Mouse (Mus musculus) T-cell, adult 2 months (primary cell): ENCODE data around the gene Olfr373.
"Not testable (repeated sequence)": the region's sequence is repeated elsewhere in the genome, so short reads cannot be mapped to it uniquely, and the experiment has no call there.

ENCODE experiments used
- DNase-seq: peaks from one replicate; pipeline ENCODE4 v3.0.0; 2022; ENCODE audit warnings: low spot score

Olfr373 gene

DNA sequence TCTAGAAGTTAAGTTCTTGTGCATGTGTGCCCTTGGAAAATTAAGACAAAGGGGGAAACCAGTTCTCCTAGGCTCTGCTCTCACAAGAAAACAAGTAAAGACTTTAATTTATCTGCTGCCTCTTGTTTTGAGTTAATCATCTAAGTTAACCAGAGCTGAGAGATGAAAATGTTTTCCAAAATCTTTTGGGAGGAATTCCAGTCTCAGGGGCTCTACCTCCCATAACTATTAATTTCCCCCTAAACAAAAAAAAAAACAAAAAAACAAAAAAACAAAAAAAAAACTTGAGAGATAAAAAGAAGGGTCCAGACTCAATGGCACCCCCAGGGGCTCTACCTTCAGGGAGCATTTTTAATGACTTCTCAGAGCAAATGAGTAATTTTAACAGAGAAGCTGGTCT, at the start of gene Olfr373:
Olfr373 (plus strand) TSS at position 301 of the 400 bp plus-strand sequence.
- not testable (repeated sequence) for DNase-seq

- not testable (repeated sequence) for DNase-seq
Measured at GRCm38 (mm10) chr8:72040918-72041317, 42.1 kb upstream of the Olfr373 start, which contains the start of gene Olfr372. Olfr372 (plus strand) TSS chr8:72041218.

- DNase-seq: no peak
Measured at GRCm38 (mm10) chr8:72042493-72042892, 40.5 kb upstream of the Olfr373 start.

- DNase-seq: not testable (repeated sequence)
Measured at GRCm38 (mm10) chr8:72054633-72055032, 28.3 kb upstream of the Olfr373 start.

DNA sequence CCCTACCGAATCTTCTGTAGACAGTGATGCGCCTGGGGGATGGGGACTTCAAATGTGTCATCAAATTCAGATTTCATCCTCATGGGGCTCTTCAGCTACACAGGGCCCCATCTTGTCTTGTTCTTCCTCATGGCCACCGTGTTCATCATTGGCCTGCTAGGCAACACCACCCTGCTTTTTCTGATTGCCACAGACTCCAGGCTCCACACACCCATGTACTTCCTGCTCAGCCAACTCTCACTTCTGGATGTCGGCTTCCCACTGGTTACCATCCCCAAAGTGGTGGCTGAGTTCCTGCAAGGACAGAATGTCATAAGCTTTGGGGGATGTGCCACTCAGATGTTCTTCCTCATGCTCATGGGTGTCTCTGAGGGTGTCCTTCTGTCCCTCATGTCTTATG, 25.3 kb upstream of the Olfr373 start:
- DNase-seq: not testable (repeated sequence)

- DNase-seq: peak; percentile 12
Measured at GRCm38 (mm10) chr8:72066819-72067399, 16.1 kb upstream of the Olfr373 start.

GRCm38 (mm10) chr8:72084744-72085143, 1.8 kb downstream of the Olfr373 start:
- no peak for DNase-seq

DNA sequence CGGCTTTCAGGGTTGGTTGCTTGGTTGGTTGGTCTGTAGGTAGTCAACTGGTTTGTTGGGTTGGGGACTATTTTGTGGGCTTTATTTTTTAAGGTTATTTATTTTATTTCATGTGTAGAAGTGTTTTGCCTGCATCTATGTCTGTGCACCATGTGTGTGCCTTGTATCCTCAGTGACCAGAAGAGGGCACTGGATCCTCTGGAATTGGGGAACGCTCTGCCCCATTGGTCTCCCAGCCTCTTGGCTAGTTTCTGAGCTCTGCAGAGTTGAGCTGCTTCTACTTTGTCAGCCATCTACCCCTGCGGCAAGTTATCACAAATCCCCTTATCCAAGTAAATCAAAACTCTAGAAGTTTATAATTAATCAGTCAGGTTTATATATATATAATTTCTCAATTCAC, 4.6 kb downstream of the Olfr373 start:
- DNase-seq: not testable (repeated sequence)

DNA sequence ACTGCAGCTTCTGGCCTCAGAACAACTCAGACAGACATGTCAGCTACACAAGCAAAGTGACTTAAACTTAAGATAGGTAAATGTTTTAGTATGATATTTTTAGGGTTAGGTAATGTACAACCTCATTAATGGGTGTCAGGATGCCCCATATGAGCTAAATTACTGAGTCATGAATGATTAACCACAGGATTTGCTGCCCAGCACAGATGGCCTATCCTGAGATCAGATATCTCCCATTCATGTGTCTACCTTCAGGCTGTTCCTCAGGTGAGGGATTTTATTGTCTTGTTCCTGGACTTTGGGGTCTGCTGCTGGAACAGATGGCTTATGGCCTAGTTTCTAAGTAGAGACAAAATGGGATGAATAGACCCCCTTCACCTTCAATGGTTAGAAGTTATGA, 13.7 kb downstream of the Olfr373 start:
- not testable (repeated sequence) for DNase-seq

- DNase-seq: not testable (repeated sequence)
Measured at GRCm38 (mm10) chr8:72099377-72100103, 16.6 kb downstream of the Olfr373 start.

DNA sequence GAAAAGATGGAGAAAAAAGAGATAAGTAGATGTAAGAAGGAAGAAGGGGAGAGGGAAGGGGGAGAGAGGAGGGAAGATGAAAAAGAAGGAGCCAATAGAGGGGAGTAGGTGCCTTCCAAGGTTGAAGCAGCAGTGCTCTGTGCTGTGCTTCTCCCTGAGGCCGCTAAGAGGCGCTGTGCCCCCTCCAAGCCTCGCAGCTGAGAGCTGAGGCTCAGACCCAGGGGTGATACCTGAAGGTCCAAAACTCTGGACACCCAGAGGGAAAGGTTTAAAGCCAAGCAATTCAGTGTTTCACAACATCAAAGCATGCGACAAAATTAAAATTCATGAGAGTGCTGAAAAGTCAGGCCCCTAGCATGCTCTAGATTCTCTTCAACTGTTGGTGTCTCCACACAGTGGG, 22.2 kb downstream of the Olfr373 start:
- no peak for DNase-seq

DNA sequence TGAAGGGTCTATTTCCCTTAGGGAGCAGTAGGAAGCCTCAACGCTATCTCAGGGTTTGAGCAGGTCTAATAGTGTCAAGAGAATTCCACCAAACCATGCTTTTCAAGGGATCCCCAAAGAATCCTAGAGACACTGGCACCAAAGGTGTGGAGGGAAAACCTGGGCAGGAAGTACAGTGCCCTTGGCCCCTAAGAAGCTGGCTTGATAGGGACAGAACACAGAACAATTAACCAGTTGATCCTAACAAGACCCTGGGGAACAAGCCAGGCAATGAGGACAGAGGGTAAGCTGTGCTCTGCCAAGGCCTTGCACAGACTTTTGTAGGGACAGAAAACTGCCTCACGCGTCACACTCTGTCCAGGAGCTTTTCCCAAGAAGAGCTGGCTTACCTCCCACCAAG, 23.8 kb downstream of the Olfr373 start, which contains the start of gene Olfr374:
Olfr374 (plus strand) TSS at position 301 of the 400 bp plus-strand sequence.
- no peak for DNase-seq

- no peak for DNase-seq
Measured at GRCm38 (mm10) chr8:72110876-72111275, 27.9 kb downstream of the Olfr373 start.

DNA sequence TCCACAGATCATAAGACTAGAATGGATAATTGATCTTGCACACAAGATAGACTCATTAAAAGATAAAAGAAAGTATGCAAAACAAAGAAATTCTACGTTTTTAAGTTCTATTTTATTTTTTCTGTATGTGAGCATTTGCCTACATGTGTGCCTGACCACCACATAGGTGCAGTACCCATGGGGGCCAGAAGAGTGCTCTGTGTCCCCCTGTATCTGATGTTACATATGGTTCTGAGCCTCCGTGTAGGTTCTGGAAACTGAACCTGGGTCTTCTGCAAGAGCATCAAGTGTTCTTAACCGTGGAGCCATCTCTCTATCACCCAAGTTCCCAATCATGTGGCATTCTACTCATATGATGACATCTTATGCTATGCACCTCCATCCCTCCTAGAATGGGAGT, 29.5 kb downstream of the Olfr373 start:
- peak; percentile 15 for DNase-seq

- DNase-seq: no peak
Measured at GRCm38 (mm10) chr8:72115202-72115601, 32.2 kb downstream of the Olfr373 start.

DNA sequence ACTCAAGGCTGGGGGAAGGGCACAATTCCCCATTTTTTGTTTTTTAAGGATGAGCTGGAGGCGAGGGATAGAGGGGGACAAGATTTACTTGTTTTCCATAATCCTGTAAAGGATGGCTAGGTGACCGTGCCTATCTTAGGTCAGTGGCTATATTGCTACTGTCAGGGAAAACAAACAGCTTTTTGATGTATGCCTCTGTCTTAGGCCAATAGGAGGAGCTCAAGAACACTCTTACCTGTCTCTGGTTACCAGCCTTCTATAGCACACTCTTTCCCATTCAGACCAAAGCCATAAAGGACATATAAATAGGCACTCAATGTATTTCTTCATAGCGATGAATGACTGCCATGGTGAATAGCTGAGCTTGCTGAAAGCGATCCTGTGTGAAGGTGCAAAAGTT, 35.6 kb downstream of the Olfr373 start:
- DNase-seq: no peak

DNA sequence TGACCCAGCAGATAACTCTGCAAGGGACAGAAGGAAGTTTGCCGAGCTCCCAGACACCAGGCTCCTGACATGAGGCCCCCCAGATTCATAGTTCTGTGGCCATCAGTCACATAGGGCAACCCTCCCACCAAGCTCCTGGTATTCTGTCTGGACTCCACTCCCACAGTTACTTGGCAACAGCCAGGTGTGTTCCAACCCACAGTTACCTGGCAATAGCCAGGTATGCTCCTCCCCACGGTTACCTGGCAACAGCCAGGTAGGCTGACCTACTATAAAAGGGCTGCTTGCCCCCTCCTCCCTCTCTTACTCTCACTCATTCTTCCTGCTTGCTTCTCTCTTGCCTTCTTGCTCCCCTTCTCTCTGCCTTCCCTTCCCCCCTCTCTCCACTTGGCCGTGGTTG, 38.5 kb downstream of the Olfr373 start:
- not testable (repeated sequence) for DNase-seq

GRCm38 (mm10) chr8:72121997-72122396, 39.0 kb downstream of the Olfr373 start:
- DNase-seq: no peak

DNA sequence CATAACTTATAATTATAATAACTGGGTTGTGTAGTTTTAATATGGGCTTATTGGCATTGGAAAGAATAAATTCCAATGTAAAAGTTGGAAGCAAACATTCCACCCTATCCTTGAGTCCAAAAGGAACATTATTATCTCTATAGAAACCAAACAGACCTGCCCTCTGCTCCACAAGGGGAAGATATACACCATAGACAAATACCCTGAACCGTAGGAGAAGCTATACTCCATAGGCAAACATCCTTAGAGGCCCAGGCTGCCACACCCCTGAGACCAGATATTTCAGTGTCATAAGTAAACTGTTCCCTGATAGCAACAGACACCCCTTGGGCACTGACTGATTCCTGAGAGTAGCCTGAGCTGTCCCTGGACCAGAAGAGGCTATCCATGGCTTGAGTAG, 44.9 kb downstream of the Olfr373 start:
- DNase-seq: no peak

GRCm38 (mm10) chr8:72131251-72131650, 48.3 kb downstream of the Olfr373 start:
- no peak for DNase-seq

- peak; percentile 69 for DNase-seq
Measured at GRCm38 (mm10) chr8:72131901-72132300, 48.9 kb downstream of the Olfr373 start.

DNA sequence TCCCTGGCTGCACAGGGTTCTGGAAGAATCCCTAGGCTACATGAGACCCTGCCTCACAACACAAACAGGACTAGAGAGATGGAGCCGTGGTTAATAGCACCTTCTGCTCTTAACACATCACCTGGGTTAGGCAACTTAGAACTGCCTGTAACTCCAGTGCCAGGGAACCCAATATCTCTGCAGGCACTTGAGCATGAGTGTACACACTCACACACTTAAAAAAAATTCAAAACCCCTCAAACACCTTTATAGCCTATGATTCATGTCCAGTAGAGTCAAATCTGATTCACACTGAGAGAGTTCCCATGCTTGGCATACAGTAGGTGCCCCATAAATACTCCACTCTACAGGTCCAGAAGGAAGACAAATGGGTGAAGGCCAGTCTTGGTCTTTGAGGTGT, 49.4 kb downstream of the Olfr373 start:
- no peak for DNase-seq

- no peak for DNase-seq
Measured at GRCm38 (mm10) chr8:72132891-72133290, 49.9 kb downstream of the Olfr373 start.

DNA sequence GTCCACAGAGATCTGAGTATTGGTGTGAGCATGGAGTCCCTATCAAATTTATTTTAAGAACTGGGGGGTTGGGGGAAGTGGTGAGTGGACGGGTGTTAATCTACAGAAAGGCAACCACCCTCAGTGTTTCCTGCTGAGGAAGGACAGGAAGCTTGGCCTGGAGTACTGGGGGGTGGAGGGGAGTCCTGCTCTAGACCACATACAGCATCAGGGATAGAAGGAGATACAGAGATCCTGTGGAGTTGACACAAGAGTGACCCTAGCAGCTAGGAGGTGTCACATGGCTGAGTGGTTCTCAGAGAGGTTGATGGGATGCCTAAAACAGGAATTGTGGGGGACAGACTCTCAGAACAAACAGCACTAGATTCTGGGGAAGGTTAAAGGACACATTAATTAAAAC, 50.5 kb downstream of the Olfr373 start:
- no peak for DNase-seq
